Mouse (Mus musculus) kidney, embryonic 16.5 days (tissue): ENCODE results near the gene Svbp. TPM values are rescaled to one million over a fixed set of nuclear protein-coding genes. Genes with fewer than 3 reads are reported as not detected.
A peak's percentile ranks its signal among the peaks of the same experiment; 100 is the strongest.

ENCODE experiments used
- ATAC-seq: fragments of 200-750 bp; cut with Nextera tagmentation; 2 replicates; pipeline ENCODE4 v1.8.0; 2017; ENCODE audit warnings: moderate TSS enrichment; ENCODE audit not compliant: low FRiP score, low TSS enrichment
- H3K27ac ChIP-seq: fragments of 300-500 bp; sonication (generic); 2 replicates; pipeline ENCODE4 v1.5.1; 2014; ENCODE audit warnings: low read length
- H3K27me3 ChIP-seq: fragments of 300-500 bp; sonication (generic); 2 replicates; pipeline ENCODE4 v1.6.1; 2014; ENCODE audit warnings: low read length, control low read depth, mixed read lengths; ENCODE audit not compliant: insufficient read depth
- H3K36me3 ChIP-seq: fragments of 300-500 bp; sonication (generic); 2 replicates; pipeline ENCODE4 v1.6.1; 2014; ENCODE audit warnings: low read length, control low read depth, mixed read lengths; ENCODE audit not compliant: insufficient read depth
- H3K4me1 ChIP-seq: fragments of 300-500 bp; sonication (generic); 2 replicates; pipeline ENCODE4 v1.6.1; 2014; ENCODE audit warnings: low read length, control low read depth, mixed read lengths; ENCODE audit not compliant: insufficient read depth
- H3K4me2 ChIP-seq: fragments of 300-500 bp; sonication (generic); replicated peaks from 2 replicates; pipeline ENCODE4 v1.6.1; 2014; ENCODE audit warnings: low read depth, low read length
- H3K4me3 ChIP-seq: fragments of 300-500 bp; sonication (generic); 2 replicates; pipeline ENCODE4 v1.5.1; 2014; ENCODE audit warnings: mild to moderate bottlenecking, low read length
- H3K9ac ChIP-seq: fragments of 300-500 bp; sonication (generic); replicated peaks from 2 replicates; pipeline ENCODE4 v1.6.1; 2014; ENCODE audit warnings: low read length
- H3K9me3 ChIP-seq: fragments of 300-500 bp; sonication (generic); 2 replicates; pipeline ENCODE4 v1.6.1; 2016; ENCODE audit warnings: low read length, control low read depth
- WGBS: fragments of 180-500 bp; shearing (Covaris S2); extraction: QIAGEN DNeasy Blood & Tissue Kit; methylation state at CpG from one replicate; pipeline ENCODE4 v1.1.7; 2014; 5-methylcytosine and 5-hydroxymethylcytosine counted together
- polyA plus RNA-seq: library from polyadenylated mRNA; unstranded; fragments of >200 nt; fragmentation: Nextera tagmentation; extraction: Ambion mirVana; gene quantifications from 2 replicates; pipeline ENCODE4 v1.2.1, GENCODE M21; 2015

Gene Svbp
- polyA plus RNA-seq, 1 experiment from 2014 or later, result 125 TPM

GRCm38 (mm10) chr4:119239181-119239682 lies 44.1 kb downstream of the Svbp start:
- H3K4me2 ChIP-seq, result peak overlapping the region; percentile 37; the same call in 1 of the 2 replicates
- H3K27ac ChIP-seq, result peak overlapping the region; percentile 70
- no peaks in the 10 kb centered on the region for H3K9me3 ChIP-seq
- no peaks in the 10 kb centered on the region for H3K27me3 ChIP-seq
- peaks cover 19% of the 10 kb centered on the region for H3K36me3 ChIP-seq
- 37% methylated on average over 12 of the region's 12 CpGs for WGBS
- peak overlapping the region; percentile 57; the same call in 1 of the 2 replicates for H3K9ac ChIP-seq
- peak; percentile 64; the same call in 1 of the 2 replicates for ATAC-seq
- H3K4me3 ChIP-seq, result no peak overlapping the region
- H3K4me1 ChIP-seq, result peaks cover 5% of the 10 kb centered on the region; the same call in 1 of the 2 replicates

GRCm38 (mm10) chr4:119241664-119242063 lies 46.6 kb downstream of the Svbp start:
- H3K9me3 ChIP-seq, result no peaks in the 10 kb centered on the region
- H3K4me3 ChIP-seq, result no peak overlapping the region
- no peak overlapping the region for H3K4me2 ChIP-seq
- no peak overlapping the region for H3K27ac ChIP-seq
- 0 out of 2 replicates have a peak, but pooled peaks cover 4% of the 10 kb centered on the region for H3K4me1 ChIP-seq
- 87% methylated on average over 14 of the region's 14 CpGs for WGBS
- no peaks in the 10 kb centered on the region for H3K27me3 ChIP-seq
- no peak overlapping the region for H3K9ac ChIP-seq
- ATAC-seq, result no peak
- peaks cover 21% of the 10 kb centered on the region for H3K36me3 ChIP-seq

GRCm38 (mm10) chr4:119242571-119242970 lies 47.5 kb downstream of the Svbp start:
- H3K4me1 ChIP-seq, result peaks cover 5% of the 10 kb centered on the region; the same call in 1 of the 2 replicates
- no peaks in the 10 kb centered on the region for H3K27me3 ChIP-seq
- H3K27ac ChIP-seq, result no peak overlapping the region
- no peak overlapping the region for H3K9ac ChIP-seq
- 92% methylated on average over 12 of the region's 12 CpGs for WGBS
- H3K9me3 ChIP-seq, result no peaks in the 10 kb centered on the region
- no peak overlapping the region for H3K4me3 ChIP-seq
- peaks cover 23% of the 10 kb centered on the region for H3K36me3 ChIP-seq
- ATAC-seq, result no peak
- no peak overlapping the region for H3K4me2 ChIP-seq

GRCm38 (mm10) chr4:119244468-119245240 lies 49.5 kb downstream of the Svbp start:
- Histone ChIP-seq H3K9ac (no peak overlapping the region), H3K9me3 (no peaks in the 10 kb centered on the region), H3K36me3 (peaks cover 26% of the 10 kb centered on the region), H3K27me3 (no peaks in the 10 kb centered on the region), H3K4me2 (no peak overlapping the region), H3K27ac (no peak overlapping the region), H3K4me3 (no peak overlapping the region), H3K4me1 (peaks cover 10% of the 10 kb centered on the region; the same call in 1 of the 2 replicates)
- no peak for ATAC-seq
- 80% methylated on average over 22 of the region's 22 CpGs for WGBS

GRCm38 (mm10) chr4:119245556-119245955 lies 50.5 kb downstream of the Svbp start:
- no peaks in the 10 kb centered on the region for H3K27me3 ChIP-seq
- no peak overlapping the region for H3K27ac ChIP-seq
- 69% methylated on average over 7 of the region's 7 CpGs for WGBS
- H3K9me3 ChIP-seq, result no peaks in the 10 kb centered on the region
- no peak overlapping the region for H3K4me3 ChIP-seq
- H3K9ac ChIP-seq, result no peak overlapping the region
- peaks cover 26% of the 10 kb centered on the region for H3K36me3 ChIP-seq
- no peak overlapping the region for H3K4me2 ChIP-seq
- ATAC-seq, result no peak
- peaks cover 10% of the 10 kb centered on the region; the same call in 1 of the 2 replicates for H3K4me1 ChIP-seq

DNA sequence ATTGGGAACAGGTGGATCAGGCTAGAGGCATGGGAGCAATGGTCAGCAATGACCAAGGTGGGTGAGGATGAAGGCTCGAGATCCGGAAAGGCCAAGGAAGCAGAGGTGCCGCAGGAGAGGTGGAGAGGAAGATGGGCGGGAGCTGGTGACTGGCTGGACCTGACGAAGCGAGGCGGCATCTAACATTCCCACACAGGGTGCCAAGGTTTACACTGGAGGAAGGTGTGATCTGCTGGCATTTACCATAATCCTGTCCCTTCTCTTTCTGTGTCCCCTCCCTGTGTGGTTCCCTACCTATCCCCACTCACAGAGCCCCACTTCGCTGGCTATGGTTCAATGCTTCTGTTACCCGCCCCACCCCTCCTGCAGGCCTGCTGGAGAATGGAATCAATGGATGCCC lies 50.9 kb downstream of the Svbp start:
- Histone ChIP-seq H3K36me3 (peaks cover 25% of the 10 kb centered on the region), H3K9me3 (no peaks in the 10 kb centered on the region), H3K27ac (no peak overlapping the region), H3K4me2 (no peak overlapping the region), H3K27me3 (no peaks in the 10 kb centered on the region), H3K4me1 (peaks cover 10% of the 10 kb centered on the region; the same call in 1 of the 2 replicates), H3K9ac (no peak overlapping the region), H3K4me3 (no peak overlapping the region)
- WGBS, result 80% methylated on average over 9 of the region's 9 CpGs
- ATAC-seq, result no peak

DNA sequence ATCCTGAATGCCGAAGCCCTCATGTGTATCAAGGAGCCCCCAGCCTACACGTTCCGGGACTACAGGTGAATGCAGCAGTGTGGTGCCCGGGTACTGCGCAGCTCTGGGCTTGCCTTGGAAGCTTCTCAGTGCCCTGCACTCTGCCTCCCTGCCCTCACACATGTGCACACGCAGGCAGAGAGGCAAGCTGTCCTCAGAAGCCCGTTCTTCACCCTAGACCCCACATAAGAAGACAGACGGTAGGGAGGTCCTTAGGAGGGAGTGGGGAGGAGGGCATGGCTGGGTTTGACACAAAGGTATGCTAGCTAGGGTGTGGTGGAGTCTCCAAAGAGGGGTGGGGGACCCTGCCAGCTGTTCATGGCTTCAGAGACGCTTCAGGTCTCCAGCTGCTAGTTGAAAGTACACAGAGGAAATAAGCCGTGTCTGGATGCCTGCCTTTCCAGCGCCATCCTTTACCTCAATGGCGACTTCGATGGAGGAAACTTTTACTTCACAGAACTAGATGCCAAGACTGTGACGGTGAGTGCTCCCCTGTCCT lies 51.7 kb downstream of the Svbp start:
- Histone ChIP-seq H3K9me3 (no peaks in the 10 kb centered on the region), H3K4me2 (no peak overlapping the region), H3K27me3 (no peaks in the 10 kb centered on the region), H3K9ac (no peak overlapping the region; the same call in 1 of the 2 replicates), H3K4me1 (peaks cover 10% of the 10 kb centered on the region; the same call in 1 of the 2 replicates), H3K4me3 (no peak overlapping the region), H3K36me3 (peaks cover 19% of the 10 kb centered on the region), H3K27ac (no peak overlapping the region)
- 79% methylated on average over 14 of the region's 14 CpGs for WGBS
- ATAC-seq, result no peak

DNA sequence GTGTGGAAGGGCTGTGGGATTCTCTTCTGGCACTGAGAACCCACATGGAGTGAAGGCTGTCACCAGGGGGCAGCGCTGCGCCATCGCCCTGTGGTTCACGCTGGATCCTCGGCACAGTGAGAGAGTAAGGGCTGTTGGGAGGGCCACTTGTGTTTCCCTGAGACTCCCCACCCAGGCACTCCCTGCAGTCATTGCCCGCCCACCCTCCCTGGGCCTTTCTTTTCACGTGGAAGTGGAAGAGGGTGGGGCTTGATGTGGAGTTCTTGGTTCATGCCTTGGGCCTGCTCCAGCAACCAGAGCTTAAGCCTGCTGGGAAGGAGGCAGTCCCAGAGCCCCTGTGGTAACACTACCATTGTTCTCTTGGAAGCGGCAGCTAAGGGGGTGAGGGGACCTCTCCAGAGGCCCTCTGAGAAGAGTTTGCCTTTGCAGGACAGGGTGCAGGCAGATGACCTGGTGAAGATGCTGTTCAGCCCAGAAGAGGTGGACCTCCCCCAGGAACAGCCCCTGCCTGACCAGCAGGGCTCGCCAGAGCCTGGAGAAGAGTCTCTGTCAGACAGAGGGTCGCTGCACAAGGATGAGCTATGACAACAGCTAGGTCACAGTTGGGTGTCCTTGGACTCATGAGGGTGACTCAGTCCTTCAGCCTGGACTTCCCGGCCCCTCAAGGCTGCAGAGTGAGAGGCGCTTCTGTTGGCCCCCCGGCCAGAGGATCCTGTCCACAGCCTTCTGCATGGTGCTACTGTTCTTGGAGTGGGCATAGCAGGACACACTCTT lies 52.5 kb downstream of the Svbp start:
- no peak overlapping the region for H3K4me3 ChIP-seq
- peaks cover 17% of the 10 kb centered on the region for H3K4me1 ChIP-seq
- no peaks in the 10 kb centered on the region for H3K9me3 ChIP-seq
- 34% methylated on average over 13 of the region's 13 CpGs for WGBS
- H3K4me2 ChIP-seq, result no peak overlapping the region
- H3K9ac ChIP-seq, result peak overlapping the region; percentile 19
- H3K27ac ChIP-seq, result peak overlapping the region; percentile 23
- peak; percentile 69 for ATAC-seq
- H3K36me3 ChIP-seq, result peaks cover 19% of the 10 kb centered on the region; the same call in 1 of the 2 replicates
- H3K27me3 ChIP-seq, result no peaks in the 10 kb centered on the region

- ATAC-seq, result no peak
Measured at GRCm38 (mm10) chr4:119248407-119248965, 53.4 kb downstream of the Svbp start.

More at GRCm38 (mm10) chr4:119248407-119248965, 53.4 kb downstream of the Svbp start:
- peaks cover 15% of the 10 kb centered on the region; the same call in 1 of the 2 replicates for H3K36me3 ChIP-seq
- H3K4me3 ChIP-seq, result no peak overlapping the region
- no peak overlapping the region for H3K4me2 ChIP-seq
- WGBS, result 71% methylated on average over 11 of the region's 11 CpGs
- H3K27me3 ChIP-seq, result no peaks in the 10 kb centered on the region
- peak overlapping the region; percentile 36; the same call in 1 of the 2 replicates for H3K27ac ChIP-seq
- H3K9ac ChIP-seq, result no peak overlapping the region
- H3K4me1 ChIP-seq, result peaks cover 25% of the 10 kb centered on the region
- no peaks in the 10 kb centered on the region for H3K9me3 ChIP-seq
